In genomic region chr9:75100157-75100781, GRCm38 (mm10) we compare ENCODE assay signal across 27 mouse cellular contexts. TPM values are rescaled to one million over a fixed set of nuclear protein-coding genes. Genes with fewer than 3 reads are reported as not detected.
DNase-seq lines count a peak whose midpoint lies in the region; ATAC-seq and TF ChIP-seq lines count a peak whose summit lies in the region.
"Had no signal": no experiment of that assay in that cellular context is flagged by ENCODE, and none has a peak within 500 bp of the region (broad histone marks: within the 10 kb centered on the region; RNA-seq: fewer than 3 reads in every experiment).

No protein-coding gene starts in this region.

- no peak overlapping the region for H3K9ac ChIP-seq in forebrain, postnatal 0 days
- H3K9ac ChIP-seq in forebrain, embryonic 13.5 days = no peak overlapping the region
- H3K9ac ChIP-seq in MEL (ENCODE audit: control insufficient read depth, low read depth, low read length, poor library complexity, severe bottlenecking) = no peak overlapping the region
- H3K9ac ChIP-seq in intestine, postnatal 0 days (ENCODE audit: low read depth, low read length) = no peak overlapping the region
- H3K9ac ChIP-seq: heart, embryonic 15.5 days; hindbrain, embryonic 14.5 days; kidney, embryonic 15.5 days; liver, embryonic 14.5 days; lung, embryonic 14.5 days; midbrain, embryonic 13.5 days had no signal

- H3K27me3 ChIP-seq in forebrain, postnatal 0 days (ENCODE audit: insufficient read depth, low read length) = no peaks in the 10 kb centered on the region
- no peaks in the 10 kb centered on the region for H3K27me3 ChIP-seq in forebrain, embryonic 13.5 days
- H3K27me3 ChIP-seq in MEL (ENCODE audit: control insufficient read depth in 1 of 2, insufficient read depth in 2 of 2, low read length in 2 of 2) = no peaks in the 10 kb centered on the region
- H3K27me3 ChIP-seq in intestine, postnatal 0 days (replicated peaks; ENCODE audit: control insufficient read depth, insufficient read depth, low read length) = no peaks in the 10 kb centered on the region
- H3K27me3 ChIP-seq: heart, embryonic 15.5 days; kidney, embryonic 15.5 days; midbrain, embryonic 13.5 days had no signal

- WGBS in forebrain, postnatal 0 days = 74% methylated on average over 8 of the region's 8 CpGs
- 92% methylated on average over 8 of the region's 8 CpGs for WGBS in forebrain, embryonic 13.5 days
- 88% methylated on average over 8 of the region's 8 CpGs for WGBS in intestine, postnatal 0 days

- H3K4me2 ChIP-seq in forebrain, postnatal 0 days (ENCODE audit: low read depth) = no peak overlapping the region
- no peak overlapping the region for H3K4me2 ChIP-seq in forebrain, embryonic 13.5 days
- no peak overlapping the region for H3K4me2 ChIP-seq in intestine, postnatal 0 days (replicated peaks; ENCODE audit: low read depth)
- H3K4me2 ChIP-seq: heart, embryonic 15.5 days; hindbrain, embryonic 14.5 days; kidney, embryonic 15.5 days; lung, embryonic 14.5 days; midbrain, embryonic 13.5 days had no signal

- peaks cover 5% of the 10 kb centered on the region; the same call in 1 of the 2 replicates for H3K4me1 ChIP-seq in forebrain, postnatal 0 days (ENCODE audit: insufficient read depth)
- no peaks in the 10 kb centered on the region; the same call in 1 of the 2 replicates for H3K4me1 ChIP-seq in forebrain, embryonic 13.5 days
- H3K4me1 ChIP-seq in MEL (ENCODE audit: control insufficient read depth in 1 of 2, insufficient read depth in 2 of 2, low read length in 2 of 2) = peaks cover 3 to 10% of the 10 kb centered on the region in 2 experiments; a peak in 3 of 4 replicates
- H3K4me1 ChIP-seq in intestine, postnatal 0 days (replicated peaks; ENCODE audit: control insufficient read depth, insufficient read depth, low read length) = no peaks in the 10 kb centered on the region
- H3K4me1 ChIP-seq: heart, embryonic 10.5 days; heart, embryonic 15.5 days; kidney, embryonic 15.5 days had no signal

- peaks cover 3% of the 10 kb centered on the region; the same call in 1 of the 2 replicates for H3K79me2 ChIP-seq in MEL (ENCODE audit: control insufficient read depth, insufficient read depth, low read length, poor library complexity)

- no peaks in the 10 kb centered on the region for H3K9me3 ChIP-seq in forebrain, postnatal 0 days (ENCODE audit: low read length)
- no peaks in the 10 kb centered on the region for H3K9me3 ChIP-seq in forebrain, embryonic 13.5 days (replicated peaks)
- no peaks in the 10 kb centered on the region for H3K9me3 ChIP-seq in MEL (replicated peaks; ENCODE audit: insufficient read depth, low read length)
- H3K9me3 ChIP-seq in intestine, postnatal 0 days (ENCODE audit: control insufficient read depth) = no peaks in the 10 kb centered on the region
- H3K9me3 ChIP-seq: heart, embryonic 10.5 days; heart, embryonic 15.5 days; kidney, embryonic 15.5 days; midbrain, embryonic 13.5 days had no signal

- TF ChIP-seq EP300 in MEL (IDR thresholded peaks at IDR 0.05; ENCODE audit: low read depth in 1 of 2, low read length in 2 of 2) = peak in 1 of 2 experiments; percentile 24; a peak in 2 of 4 replicates

- ATAC-seq in forebrain, postnatal 0 days = peak; percentile 56
- no peak for ATAC-seq in forebrain, embryonic 13.5 days
- peak; percentile 72 for ATAC-seq in common myeloid progenitor, adult 5-6 weeks (replicated peaks; ENCODE audit: low read depth, poor library complexity, severe bottlenecking)
- peak; percentile 65 for ATAC-seq in megakaryocyte progenitor cell, adult 5-6 weeks (replicated peaks; ENCODE audit: poor library complexity)
- ATAC-seq in intestine, postnatal 0 days = no peak
- ATAC-seq: midbrain, embryonic 13.5 days had no signal

- H3K36me3 ChIP-seq in forebrain, postnatal 0 days (ENCODE audit: insufficient read depth) = no peaks in the 10 kb centered on the region
- H3K36me3 ChIP-seq in forebrain, embryonic 13.5 days (ENCODE audit: poor library complexity, severe bottlenecking) = 0 out of 2 replicates have a peak, but pooled peaks cover 5% of the 10 kb centered on the region
- H3K36me3 ChIP-seq in MEL (ENCODE audit: control insufficient read depth in 1 of 2, insufficient read depth in 2 of 2, low read length in 2 of 2) = peaks cover 0 to 18% of the 10 kb centered on the region in 2 experiments; a peak in 2 of 4 replicates
- no peaks in the 10 kb centered on the region for H3K36me3 ChIP-seq in intestine, postnatal 0 days (ENCODE audit: control insufficient read depth, insufficient read depth)
- H3K36me3 ChIP-seq: heart, embryonic 10.5 days; heart, embryonic 15.5 days; kidney, embryonic 15.5 days; midbrain, embryonic 13.5 days had no signal

- H3K4me3 ChIP-seq in forebrain, postnatal 0 days (ENCODE audit: low read depth, low read length) = no peak overlapping the region
- no peak overlapping the region for H3K4me3 ChIP-seq in forebrain, embryonic 13.5 days
- H3K4me3 ChIP-seq in MEL (ENCODE audit: control insufficient read depth in 1 of 2, insufficient read depth in 1 of 2, low read depth in 2 of 2, low read length in 2 of 2) = no peak overlapping the region
- H3K4me3 ChIP-seq in intestine, postnatal 0 days (ENCODE audit: low read depth, low read length) = no peak overlapping the region
- H3K4me3 ChIP-seq: gastrocnemius, adult 2 months; heart, embryonic 10.5 days; heart, embryonic 15.5 days; kidney, embryonic 15.5 days; midbrain, embryonic 13.5 days had no signal

- no peak for TF ChIP-seq POLR2A in MEL (IDR thresholded peaks at IDR 0.05; ENCODE audit: control insufficient read depth in 1 of 2, insufficient read depth in 1 of 2, low read depth in 1 of 2, low read length in 2 of 2, poor library complexity in 1 of 2)

- TF ChIP-seq RAD21 in MEL (IDR thresholded peaks at IDR 0.05; ENCODE audit: low read depth, low read length) = no peak

- H3K27ac ChIP-seq in forebrain, postnatal 0 days (ENCODE audit: low read depth, low read length) = no peak overlapping the region
- H3K27ac ChIP-seq in forebrain, embryonic 13.5 days = no peak overlapping the region
- H3K27ac ChIP-seq in MEL (ENCODE audit: control insufficient read depth, low read depth, low read length) = no peak overlapping the region; the same call in 1 of the 2 replicates
- H3K27ac ChIP-seq in intestine, postnatal 0 days (ENCODE audit: low read depth, low read length) = no peak overlapping the region
- H3K27ac ChIP-seq: heart, embryonic 10.5 days; heart, embryonic 15.5 days; hindbrain, embryonic 14.5 days; kidney, embryonic 15.5 days; liver, embryonic 14.5 days; midbrain, embryonic 13.5 days had no signal

- TF ChIP-seq CTCF in forebrain, postnatal 0 days (IDR thresholded peaks at IDR 0.05; ENCODE audit: low read depth) = no peak
- no peak for TF ChIP-seq CTCF in MEL (IDR thresholded peaks at IDR 0.05 in 2 of 3, conservative IDR thresholded peaks at IDR 0.05 in 1 of 3; ENCODE audit: control insufficient read depth in 1 of 3, insufficient read depth in 1 of 3, low read depth in 2 of 3, low read length in 3 of 3, poor library complexity in 1 of 3, severe bottlenecking in 1 of 3)
- no peak for TF ChIP-seq CTCF in intestine, postnatal 0 days (IDR thresholded peaks at IDR 0.05; ENCODE audit: low read depth)

- no peak for DNase-seq in forebrain, postnatal 0 days
- peak; percentile 43 for DNase-seq in MEL (ENCODE audit: low read depth, low spot score)
- no peak for DNase-seq in embryo, embryonic 11 days
- DNase-seq in urinary bladder, postnatal 36 days (ENCODE audit: low spot score in 2 of 2) = no peak
- DNase-seq: adrenal gland, postnatal 10 days; cerebellum, adult 18-20 months; cerebellum, postnatal 14 days; gastrocnemius, adult 2 months; gastrocnemius, postnatal 36 days; heart, postnatal 4 days; kidney, adult 18-20 months; kidney, postnatal 25 days; liver; lung, embryonic 14.5 days; lung, postnatal 14 days; thymus, adult 18-20 months; thymus, postnatal 36 days had no signal

TF ChIP-seq in MEL, 35 proteins besides CTCF, POLR2A, EP300 and RAD21 (continues in another document):
- TF ChIP-seq NRF1 (IDR thresholded peaks at IDR 0.05; ENCODE audit: insufficient read depth, low read depth, low read length, poor library complexity, severe bottlenecking) = no peak
- 0 out of 2 replicates have a peak, but pooled peaks have one; percentile 24 for TF ChIP-seq ETS1 (IDR thresholded peaks at IDR 0.05; ENCODE audit: low read depth, low read length)
- TF ChIP-seq SIN3A (IDR thresholded peaks at IDR 0.05; ENCODE audit: low read length) = 0 out of 2 replicates have a peak, but pooled peaks have one; percentile 22
- no peak for TF ChIP-seq MAX (IDR thresholded peaks at IDR 0.05; ENCODE audit: low read length)
- TF ChIP-seq NELFE (IDR thresholded peaks at IDR 0.05; ENCODE audit: low read depth, low read length) = no peak
- no peak for TF ChIP-seq HCFC1 (IDR thresholded peaks at IDR 0.05; ENCODE audit: low read depth, low read length)
- TF ChIP-seq ZMIZ1 (IDR thresholded peaks at IDR 0.05; ENCODE audit: low read depth, low read length) = no peak
- peak; percentile 56; the same call in 1 of the 2 replicates for TF ChIP-seq MYB (IDR thresholded peaks at IDR 0.05; ENCODE audit: low read depth, low read length)
- TF ChIP-seq USF2 (IDR thresholded peaks at IDR 0.05; ENCODE audit: borderline replicate concordance in 1 of 2, insufficient read depth in 1 of 2, low read depth in 1 of 2, low read length in 2 of 2) = no peak
- TF ChIP-seq RCOR1 (IDR thresholded peaks at IDR 0.05; ENCODE audit: low read depth, low read length) = no peak
- no peak for TF ChIP-seq ZC3H11A (IDR thresholded peaks at IDR 0.05; ENCODE audit: low read depth, low read length)
- no peak for TF ChIP-seq CHD2 (IDR thresholded peaks at IDR 0.05; ENCODE audit: low read length)
- no peak for TF ChIP-seq USF1 (IDR thresholded peaks at IDR 0.05; ENCODE audit: low read depth, low read length)
- TF ChIP-seq TAL1 (IDR thresholded peaks at IDR 0.05; ENCODE audit: low read length) = no peak
- no peak for TF ChIP-seq POLR2AphosphoS2 (IDR thresholded peaks at IDR 0.05; ENCODE audit: low read length)
- no peak for TF ChIP-seq ZKSCAN1 (IDR thresholded peaks at IDR 0.05; ENCODE audit: low read depth, low read length)
- TF ChIP-seq KAT2A (conservative IDR thresholded peaks at IDR 0.05; ENCODE audit: low read depth, low read length) = no peak
- no peak for TF ChIP-seq CHD1 (IDR thresholded peaks at IDR 0.05; ENCODE audit: low read depth, low read length)

RNA-seq across cellular contexts. Expression of gene Myo5a, which starts 29.5 kb away (rescaled TPM):
- 146 and 166 TPM in 2 replicates for total RNA-seq in forebrain, postnatal 0 days (2014; rRNA removed)
- 18.0 and 34.9 TPM in 2 replicates for polyA plus RNA-seq in forebrain, postnatal 0 days (2015; fragmentation: Nextera tagmentation; extraction: Ambion mirVana)
- 25.7 and 26.9 TPM in 2 replicates for polyA plus RNA-seq in forebrain, embryonic 13.5 days (2015; fragmentation: Nextera tagmentation; extraction: Ambion mirVana)
- 18.9 and 19.8 TPM in 2 replicates for total RNA-seq in MEL (2012; rRNA removed)
- 100 to 1,000 TPM in 1 of 2 experiments, 10 to 100 TPM in 1; 49.0 to 208 TPM for polyA plus RNA-seq in MEL (2012; ENCODE audit: insufficient read depth in 1 of 2, insufficient read length in 2 of 2, low read depth in 1 of 2, low replicate concordance in 2 of 2, missing spikeins in 1 of 2)
- 104 and 122 TPM in 2 replicates for total RNA-seq in common myeloid progenitor, adult 5-6 weeks (2017)
- total RNA-seq in megakaryocyte progenitor cell, adult 5-6 weeks (2015) = 59.6 and 80.1 TPM in 2 replicates
- total RNA-seq in megakaryocyte progenitor cell, adult 5-6 weeks (2017) = 113 and 133 TPM in 2 replicates
- polyA plus RNA-seq in intestine, postnatal 0 days (2015; fragmentation: Nextera tagmentation; extraction: Ambion mirVana) = 2.9 and 3.1 TPM in 2 replicates

Comparison
In these comparisons a context has a peak if more than half of its experiments do, and no peak if none do; other contexts are left out.
1. ATAC-seq: peak in forebrain, postnatal 0 days (single experiment), common myeloid progenitor, adult 5-6 weeks (single experiment) and megakaryocyte progenitor cell, adult 5-6 weeks (single experiment); none in forebrain, embryonic 13.5 days (single experiment) and intestine, postnatal 0 days (single experiment).